Mouse (Mus musculus): ENCODE measurements at regions not wholly inside any gene's neighbourhood (a gene's known extent, or its start where the extent isn't known, plus 50 kb on each side); places are given as distances from the start of the nearest gene placed in this dataset.

DNA sequence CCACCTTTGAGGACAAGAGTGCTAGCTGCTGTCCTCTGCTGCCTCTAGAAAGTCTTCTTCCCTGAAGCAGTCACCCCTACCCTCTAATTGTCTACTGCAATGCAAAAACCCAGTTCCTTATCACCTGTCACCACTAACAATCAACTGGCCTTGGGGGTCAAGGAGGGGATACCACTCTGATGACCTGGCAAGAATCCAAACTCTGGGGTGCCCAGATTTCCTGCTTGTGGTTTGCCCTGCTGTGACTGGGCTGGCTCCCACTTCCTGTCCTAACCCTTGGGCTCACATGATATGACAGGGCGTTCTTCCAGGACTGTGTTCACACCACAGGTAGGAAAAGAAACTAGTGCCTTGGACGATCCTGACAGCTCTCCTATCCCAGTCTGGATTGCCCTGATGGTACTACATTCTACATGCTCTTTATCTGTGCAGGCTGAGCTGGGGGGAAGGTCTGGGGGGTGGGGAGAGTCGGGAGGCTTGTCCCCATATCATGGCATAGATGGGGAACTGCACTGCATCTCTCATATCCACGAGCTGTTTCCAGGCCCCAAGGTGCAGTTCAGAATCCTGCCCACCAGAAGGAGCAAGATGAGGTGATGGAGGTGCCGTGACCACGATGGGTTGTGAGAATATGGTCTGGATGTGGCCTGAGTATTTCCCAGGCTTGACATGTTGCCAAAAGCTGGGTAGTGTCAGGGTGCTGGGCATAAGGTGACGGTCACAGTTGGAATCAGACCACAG, 81.0 kb downstream of the Maf start:
- DNase-seq (ENCODE audit: extremely low read depth, low read depth, low spot score) = no peak

DNA sequence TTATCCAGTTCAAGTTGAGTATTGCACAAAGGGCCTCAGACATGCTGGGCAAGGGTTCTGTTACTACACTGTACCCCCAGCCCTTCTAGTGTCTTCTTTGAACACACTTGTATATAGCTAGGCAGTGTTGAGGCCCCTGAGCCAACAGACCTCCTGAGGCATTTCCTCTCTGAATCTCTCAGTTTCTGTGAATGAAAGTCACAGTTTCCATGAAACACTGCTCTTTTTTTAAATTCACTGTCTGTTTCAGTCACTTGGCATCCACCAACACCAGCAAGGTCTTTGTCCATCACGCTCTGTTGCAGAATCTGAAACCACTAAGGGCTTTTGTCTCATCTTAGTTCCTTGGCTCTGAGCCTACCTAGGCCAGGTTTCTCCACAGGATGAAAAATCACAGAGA, 82.5 kb downstream of the Maf start:
- no peak for DNase-seq (ENCODE audit: extremely low read depth, low read depth, low spot score)

GRCm38 (mm10) chr8:115618049-115618760, 89.4 kb downstream of the Maf start:
- DNase-seq (ENCODE audit: extremely low read depth, low read depth, low spot score) = no peak

- DNase-seq (ENCODE audit: extremely low read depth, low read depth, low spot score) = peak; percentile 67
Measured at GRCm38 (mm10) chr8:115616871-115617605, 90.6 kb downstream of the Maf start.

DNA sequence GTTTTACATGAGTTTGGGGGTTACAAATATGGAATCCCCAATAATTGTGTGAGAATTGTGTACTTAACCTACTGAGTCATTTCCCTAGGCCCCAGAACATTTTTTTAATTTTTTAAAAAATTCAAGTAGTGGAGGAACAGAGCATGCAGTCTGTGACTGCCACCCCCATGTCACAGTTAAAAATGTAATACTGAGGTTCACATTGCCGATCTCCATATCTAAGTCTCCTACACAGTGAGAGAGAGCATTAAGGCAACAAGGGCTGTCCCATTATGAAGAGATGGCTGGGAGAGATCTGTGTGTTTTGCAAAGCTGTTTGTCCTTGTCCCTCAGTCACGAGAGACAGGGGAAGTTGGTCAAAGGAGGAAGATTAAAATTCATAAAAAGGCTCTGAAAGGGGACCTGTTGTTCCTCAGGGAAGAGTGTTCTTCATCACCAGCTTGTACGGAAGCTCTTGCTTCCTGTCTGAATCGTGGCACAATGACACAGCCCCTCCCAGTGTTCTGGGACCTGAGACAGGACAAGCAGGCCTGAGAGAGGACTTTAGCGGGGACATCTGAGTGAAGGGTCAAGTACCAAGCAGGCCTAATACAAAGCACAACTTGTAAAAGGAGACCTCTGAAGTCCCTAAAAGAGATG, 93.5 kb downstream of the Maf start:
- DNase-seq (ENCODE audit: extremely low read depth, low read depth, low spot score) = no peak

- no peak for DNase-seq (ENCODE audit: extremely low read depth, low read depth, low spot score)
Measured at GRCm38 (mm10) chr8:115612119-115612518, 95.5 kb downstream of the Maf start.

DNA sequence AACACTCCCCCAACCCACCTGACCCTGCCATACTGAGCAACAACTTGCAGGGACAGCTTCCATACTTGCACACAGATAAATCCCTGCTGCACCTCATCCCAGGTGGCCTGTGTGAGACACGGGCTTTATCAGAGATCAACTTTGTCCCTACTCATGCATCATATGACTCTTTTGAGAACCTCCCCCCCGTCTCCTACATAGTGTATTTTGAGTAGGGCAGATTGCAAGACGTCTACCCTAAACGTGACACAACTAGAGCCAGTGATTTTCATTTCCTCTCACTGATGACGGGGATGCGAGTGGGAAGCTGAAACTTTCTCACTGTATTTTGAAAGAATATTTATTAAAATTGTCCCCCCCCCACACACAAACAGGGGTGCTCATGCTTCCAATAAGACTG, 107.8 kb downstream of the Maf start:
- no peak for DNase-seq (ENCODE audit: extremely low read depth, low read depth, low spot score)

GRCm38 (mm10) chr8:115597226-115597953, 110.2 kb downstream of the Maf start:
- DNase-seq (ENCODE audit: extremely low read depth, low read depth, low spot score) = no peak

- peak; percentile 80 for DNase-seq (ENCODE audit: extremely low read depth, low read depth, low spot score)
Measured at GRCm38 (mm10) chr8:115589721-115590120, 117.9 kb downstream of the Maf start.

GRCm38 (mm10) chr8:115589076-115589475, 118.5 kb downstream of the Maf start:
- DNase-seq (ENCODE audit: extremely low read depth, low read depth, low spot score) = no peak

DNA sequence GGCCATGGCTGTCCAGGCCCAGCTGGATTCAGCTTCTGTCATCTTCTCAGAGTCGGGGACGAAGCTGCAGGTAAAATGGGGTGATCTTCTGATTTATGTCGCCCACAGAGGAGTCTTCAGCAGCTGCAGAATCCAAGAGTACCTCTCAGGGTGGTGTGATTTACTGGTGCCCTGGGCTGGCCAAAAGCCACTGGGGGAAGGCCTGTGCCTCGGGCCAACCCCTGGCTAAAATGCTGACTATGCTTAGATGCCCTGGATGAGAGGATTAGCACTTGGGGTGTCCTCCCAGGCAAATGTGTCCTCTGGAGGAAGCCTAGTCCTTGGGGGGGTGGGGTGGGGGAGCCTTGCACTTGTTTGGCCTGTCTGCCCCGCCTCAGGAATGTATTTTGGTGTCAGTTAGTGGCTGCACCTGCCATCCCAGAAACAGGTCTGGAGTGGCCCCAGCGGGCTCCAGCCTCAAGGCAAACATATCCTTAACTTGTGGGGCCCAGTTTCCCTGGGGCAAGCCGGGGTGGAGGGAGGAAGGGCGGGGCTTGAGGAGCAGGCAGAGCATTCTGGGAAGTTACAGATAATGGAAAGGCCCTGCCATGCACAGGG, 123.2 kb downstream of the Maf start:
- DNase-seq (ENCODE audit: extremely low read depth, low read depth, low spot score) = no peak

DNA sequence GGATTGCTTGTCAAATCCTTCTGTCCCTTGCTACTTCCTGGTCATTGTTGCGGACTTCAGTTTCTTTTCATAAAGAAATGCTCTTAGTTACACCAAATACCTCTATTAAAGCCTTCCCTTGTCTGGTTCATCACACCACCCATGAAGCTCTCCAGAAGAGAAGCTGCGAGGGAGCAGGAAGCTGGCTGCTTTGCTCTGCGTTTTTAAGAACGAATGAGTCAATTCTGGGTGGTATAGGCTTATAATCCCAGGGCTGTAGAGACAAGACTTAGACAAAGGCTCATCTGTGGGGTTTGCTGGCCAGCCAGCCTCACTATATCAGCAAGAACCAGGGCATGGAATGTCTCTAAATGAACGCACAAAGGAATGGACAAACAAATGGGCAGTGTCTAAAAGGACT, 124.4 kb downstream of the Maf start:
- no peak for DNase-seq (ENCODE audit: extremely low read depth, low read depth, low spot score)

DNA sequence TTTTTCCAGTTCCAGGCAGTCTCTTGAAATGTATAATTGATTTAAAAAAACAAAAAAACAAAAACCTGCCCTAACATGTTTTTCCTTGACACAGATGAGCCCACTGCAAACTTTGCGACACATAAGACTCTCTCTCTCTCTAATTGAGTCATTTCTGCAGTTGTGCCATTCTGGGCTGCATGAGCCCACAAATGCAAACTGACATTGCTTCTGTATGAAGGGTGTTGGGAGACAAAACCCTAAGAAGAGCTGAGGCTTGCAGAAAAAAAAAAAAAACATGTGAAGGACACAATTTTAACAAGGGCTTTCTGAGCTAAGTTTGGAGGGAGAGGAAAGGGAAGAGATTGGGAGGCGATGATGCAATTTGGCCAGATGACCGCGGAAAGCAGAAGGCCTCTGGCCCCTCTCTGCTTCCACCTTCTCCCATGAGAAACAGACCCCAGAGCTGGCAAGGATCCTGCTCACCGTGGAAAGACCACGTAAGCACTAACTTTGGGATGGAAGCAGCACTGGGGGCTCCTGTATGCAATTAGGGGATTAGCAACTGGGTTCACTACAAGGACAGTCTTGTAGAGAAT, 125.6 kb downstream of the Maf start:
- DNase-seq (ENCODE audit: extremely low read depth, low read depth, low spot score) = no peak

- no peak for DNase-seq (ENCODE audit: extremely low read depth, low read depth, low spot score)
Measured at GRCm38 (mm10) chr8:115568394-115568793, 139.2 kb downstream of the Maf start.

DNA sequence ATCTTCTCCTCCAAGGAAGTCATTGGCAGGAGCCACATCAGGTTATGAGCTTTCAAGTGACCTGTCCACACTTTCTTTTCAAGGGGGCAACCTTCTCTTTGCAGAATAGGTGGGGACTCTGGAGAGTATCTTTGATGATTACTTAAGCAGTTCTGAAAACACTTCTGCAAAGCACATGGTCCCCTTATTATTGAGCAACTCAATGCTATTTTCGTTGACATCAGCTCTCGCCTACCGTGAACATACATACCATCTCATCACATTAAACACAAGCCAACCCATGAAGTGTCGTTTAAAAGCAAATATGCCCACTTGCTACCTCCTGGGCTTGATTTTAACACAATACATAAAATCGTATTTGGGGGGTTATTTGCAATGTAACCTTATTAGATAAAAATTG, 141.8 kb downstream of the Maf start:
- no peak for DNase-seq (ENCODE audit: extremely low read depth, low read depth, low spot score)

DNA sequence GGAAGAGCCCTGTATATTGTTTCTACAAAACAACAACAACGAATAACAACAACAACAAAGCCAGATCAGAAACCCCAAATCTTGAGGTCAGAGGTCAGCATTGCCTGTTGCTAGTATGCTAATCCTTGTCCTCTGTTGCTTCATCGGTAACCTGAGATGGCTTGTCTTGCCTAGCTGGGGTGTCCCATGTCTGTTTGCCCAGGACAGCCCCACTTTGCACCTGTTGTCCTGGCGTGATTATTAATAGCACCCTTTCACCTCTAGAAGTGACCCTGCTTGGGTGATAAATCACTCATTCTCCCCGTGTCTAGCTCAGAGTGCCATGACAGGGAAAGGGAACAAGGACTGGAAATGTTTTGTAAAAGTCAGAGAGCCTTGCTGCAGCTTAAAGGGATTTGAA, 145.2 kb downstream of the Maf start:
- DNase-seq (ENCODE audit: extremely low read depth, low read depth, low spot score) = no peak

GRCm38 (mm10) chr8:115560985-115561916, 146.3 kb downstream of the Maf start:
- DNase-seq (ENCODE audit: extremely low read depth, low read depth, low spot score) = no peak

GRCm38 (mm10) chr8:115555452-115555851, 152.1 kb downstream of the Maf start:
- DNase-seq (ENCODE audit: extremely low read depth, low read depth, low spot score) = no peak

GRCm38 (mm10) chr8:115554185-115554584, 153.4 kb downstream of the Maf start:
- no peak for DNase-seq (ENCODE audit: extremely low read depth, low read depth, low spot score)

Measured in fat pad, adult 2 months (tissue).